Mouse (Mus musculus): Measurements from ENCODE around the gene Prtg.

Prtg gene

GRCm38 (mm10) chr9:72812091-72812490, 5.4 kb downstream of the Prtg start:
- no peak for DNase-seq

DNA sequence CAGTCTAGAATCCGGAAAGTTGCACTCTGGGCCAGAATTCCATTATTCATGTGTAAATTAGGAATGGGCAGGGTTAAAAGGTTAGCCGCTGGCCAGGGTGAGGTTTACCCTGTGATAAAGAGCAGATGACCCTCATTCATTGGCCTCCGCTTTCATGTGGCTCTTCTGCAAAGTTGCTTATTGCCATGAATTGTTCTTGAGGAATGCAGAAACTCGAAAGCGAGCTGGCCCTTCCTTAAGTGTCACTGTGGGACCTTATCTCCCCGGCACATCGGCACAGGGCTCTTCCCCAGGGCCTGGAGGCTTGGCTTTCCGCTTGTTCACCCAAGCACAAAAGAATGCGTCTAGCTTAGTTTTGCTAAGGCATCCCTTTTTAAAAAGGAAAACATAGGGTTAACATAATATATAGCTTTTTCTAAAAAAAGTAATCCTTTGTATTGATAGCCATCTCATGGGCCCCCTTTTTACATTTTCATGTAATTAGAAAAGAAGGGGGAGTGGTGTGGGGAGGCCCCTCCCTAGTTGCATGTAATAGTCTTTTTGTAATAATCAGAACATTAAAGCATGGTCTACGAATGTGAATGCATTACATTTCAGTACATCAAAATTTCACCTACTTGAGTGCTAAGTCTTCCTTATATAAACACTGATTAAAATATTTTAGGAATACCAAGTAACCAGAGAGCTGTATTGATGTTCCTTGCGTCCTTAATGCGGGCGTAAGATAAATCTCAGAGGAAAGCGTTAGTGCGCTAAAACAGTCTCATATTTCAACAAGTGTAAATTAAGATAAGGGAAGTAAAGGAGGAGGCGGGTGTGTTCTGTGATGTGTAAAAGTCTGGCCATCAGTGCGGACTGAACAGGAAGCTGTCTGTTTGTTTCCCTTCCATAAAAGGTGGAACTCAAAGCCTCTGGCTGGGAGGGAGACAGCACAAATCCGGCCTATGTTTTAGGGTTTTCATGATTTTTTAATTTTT, 6.2 kb downstream of the Prtg start:
- DNase-seq, result no peak

DNA sequence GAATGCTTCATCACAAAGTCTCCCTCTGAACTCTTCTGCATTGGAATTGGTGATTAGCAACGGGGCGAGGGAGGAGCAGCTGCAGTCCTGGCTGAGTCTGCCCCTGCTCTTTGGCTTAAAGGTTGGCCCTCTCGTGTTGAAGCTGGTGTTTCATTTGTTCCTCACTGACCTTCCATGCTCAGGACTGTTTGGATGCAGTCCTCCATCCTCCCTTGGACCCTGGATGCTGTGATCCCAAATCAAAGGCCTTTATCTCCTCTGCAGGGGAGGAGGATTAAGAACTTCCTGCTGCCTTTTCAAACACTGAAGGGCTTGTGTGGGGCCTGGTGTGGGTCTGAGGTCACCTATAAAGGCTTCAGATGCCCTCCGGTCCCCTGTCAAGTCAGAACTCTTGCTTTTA, 18.8 kb downstream of the Prtg start:
- no peak for DNase-seq

DNA sequence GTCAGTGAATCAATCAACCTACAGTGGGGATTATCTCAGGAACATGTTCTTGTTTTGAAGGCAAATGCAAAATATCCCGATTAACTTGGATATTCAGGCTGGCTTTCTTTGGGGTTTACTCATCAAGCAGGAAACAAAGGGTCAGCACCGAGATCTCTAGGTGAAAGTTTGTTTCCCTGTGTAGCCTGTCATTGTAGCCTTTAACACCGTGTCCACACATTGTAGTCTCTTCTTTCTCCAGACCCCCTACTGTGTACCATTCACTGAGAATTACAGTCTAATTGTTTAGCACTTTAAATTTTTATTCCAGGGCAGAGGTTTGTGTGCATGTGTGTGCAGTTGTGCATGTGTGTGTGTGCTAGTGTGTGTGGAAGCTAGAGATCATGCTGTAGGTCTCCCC, 19.3 kb downstream of the Prtg start:
- DNase-seq, result no peak

DNA sequence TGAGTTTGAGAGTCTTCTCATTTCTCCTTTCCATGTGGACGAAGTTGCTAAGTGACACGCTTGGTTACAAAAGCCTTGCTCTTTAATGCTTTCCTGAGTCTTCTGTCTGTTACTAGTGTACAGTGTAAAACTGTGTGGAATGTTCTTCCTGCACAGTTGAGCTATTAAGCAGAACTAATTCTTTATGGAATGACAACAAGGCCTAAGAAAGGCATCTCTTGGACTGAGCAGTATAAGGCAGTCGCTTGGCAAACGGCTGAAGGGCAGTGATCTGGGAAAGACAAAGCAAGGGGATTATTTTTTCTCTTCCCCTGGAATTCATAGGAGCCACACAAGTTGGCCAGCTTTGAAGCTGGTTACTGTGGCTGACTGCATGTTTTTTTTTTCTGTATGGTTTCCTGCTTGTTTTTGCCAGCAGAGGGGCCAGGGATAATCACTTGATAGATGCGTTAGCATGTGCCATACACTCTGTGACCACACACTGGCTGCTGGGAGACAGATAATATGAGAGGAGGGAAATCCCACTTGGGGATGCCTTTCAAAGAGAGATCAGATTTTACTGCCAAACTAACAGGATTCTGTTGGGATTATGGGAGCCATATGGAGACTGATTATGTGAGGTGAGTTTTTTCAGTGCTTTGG, 22.1 kb downstream of the Prtg start:
- DNase-seq, result no peak

GRCm38 (mm10) chr9:72833992-72834696, 27.5 kb downstream of the Prtg start:
- no peak for DNase-seq

DNA sequence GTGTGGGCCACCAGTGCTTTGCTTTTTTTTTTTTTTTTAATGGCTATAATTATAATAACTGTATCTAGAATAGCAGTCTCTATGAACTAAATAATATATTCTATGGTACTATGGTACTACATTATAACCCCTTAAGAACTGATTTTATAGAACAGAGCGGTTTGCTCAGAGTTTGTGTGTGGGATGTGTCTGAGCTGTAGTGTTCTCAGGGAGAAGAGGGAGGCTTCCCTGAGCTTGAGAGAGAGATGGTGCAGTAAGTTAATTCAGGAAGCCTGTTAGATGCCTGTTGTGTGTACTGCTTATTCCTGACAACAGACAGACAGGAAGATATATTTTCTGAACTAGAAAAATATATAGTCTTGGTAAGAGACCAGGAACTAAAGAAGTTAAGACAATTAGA, 28.3 kb downstream of the Prtg start:
- no peak for DNase-seq

GRCm38 (mm10) chr9:72836708-72837495, 30.2 kb downstream of the Prtg start:
- no peak for DNase-seq

DNA sequence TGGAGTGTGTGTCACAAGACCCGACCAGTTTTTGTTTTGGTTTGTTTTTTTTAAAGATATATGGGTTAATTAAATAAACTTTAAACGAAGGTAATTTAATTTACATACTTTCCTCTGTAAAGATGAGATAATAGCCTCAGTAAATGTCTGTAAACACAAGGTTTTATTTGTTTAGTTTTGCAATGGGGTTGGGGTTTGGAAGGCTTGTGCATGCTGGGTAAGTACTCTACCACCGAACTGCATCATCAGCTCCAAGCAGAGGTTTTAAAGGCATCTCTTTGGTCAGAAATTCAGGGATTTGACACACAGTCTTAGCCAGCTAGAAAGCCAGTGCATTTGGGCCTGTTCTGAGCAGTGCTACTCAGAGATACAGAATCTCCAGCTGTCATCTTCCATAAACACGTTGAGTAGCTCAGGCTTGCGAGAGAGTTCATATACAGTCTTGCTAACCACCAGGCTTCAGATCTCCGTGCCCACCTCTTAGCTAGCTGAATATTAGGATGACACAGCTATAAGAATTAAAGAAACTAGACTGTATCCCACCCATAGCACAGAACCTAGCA, 31.0 kb downstream of the Prtg start:
- DNase-seq, result no peak

DNA sequence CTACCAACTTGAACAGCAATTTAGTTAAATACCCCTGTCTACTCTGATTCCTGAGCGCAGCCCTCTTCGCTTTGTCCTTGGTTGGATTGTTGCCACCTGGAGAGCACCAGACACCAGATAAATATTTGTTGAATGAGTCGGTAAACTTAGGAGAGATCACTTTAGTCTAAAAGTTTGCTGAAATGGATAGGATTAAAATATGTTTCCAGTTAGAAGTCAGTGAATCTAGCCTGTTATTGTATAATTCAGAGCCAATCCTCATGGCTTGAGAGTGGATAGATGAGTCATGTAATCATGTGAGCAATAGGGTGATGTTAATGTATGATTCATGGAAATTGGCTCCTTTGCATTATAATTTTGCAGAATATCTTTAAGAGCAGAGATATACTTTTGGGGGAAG, 31.6 kb downstream of the Prtg start:
- no peak for DNase-seq

DNA sequence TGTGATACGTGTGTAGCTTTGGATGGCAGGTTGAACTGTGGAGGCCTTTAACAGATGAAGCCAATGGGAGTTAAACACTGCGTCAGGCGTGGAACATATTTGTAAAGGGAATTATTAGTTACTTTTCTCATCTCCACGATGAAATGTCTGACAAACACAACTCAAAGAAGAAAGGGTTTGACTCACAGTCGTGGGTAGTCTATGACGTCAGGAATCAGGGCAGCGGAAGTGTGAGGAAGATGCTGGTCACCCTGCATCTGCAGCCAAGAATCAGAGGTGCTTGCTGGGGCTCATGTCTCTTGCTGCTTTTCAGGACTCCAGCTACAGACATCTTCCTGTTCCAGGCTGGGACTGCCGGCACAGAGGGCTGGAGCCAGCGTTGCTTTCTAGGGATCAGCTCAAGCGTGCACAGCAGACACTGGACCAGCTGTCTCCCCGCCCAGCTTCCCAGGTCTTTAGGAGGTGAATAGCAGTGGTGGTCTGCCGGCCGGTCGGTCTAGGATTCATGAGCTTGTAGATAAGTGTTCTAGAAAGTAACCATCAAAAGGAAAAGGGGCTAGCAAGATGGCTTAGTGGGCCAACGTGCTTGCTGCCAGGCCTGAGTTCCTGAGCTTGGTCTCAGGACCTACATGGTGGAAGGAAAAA, 32.8 kb downstream of the Prtg start:
- DNase-seq, result no peak

DNA sequence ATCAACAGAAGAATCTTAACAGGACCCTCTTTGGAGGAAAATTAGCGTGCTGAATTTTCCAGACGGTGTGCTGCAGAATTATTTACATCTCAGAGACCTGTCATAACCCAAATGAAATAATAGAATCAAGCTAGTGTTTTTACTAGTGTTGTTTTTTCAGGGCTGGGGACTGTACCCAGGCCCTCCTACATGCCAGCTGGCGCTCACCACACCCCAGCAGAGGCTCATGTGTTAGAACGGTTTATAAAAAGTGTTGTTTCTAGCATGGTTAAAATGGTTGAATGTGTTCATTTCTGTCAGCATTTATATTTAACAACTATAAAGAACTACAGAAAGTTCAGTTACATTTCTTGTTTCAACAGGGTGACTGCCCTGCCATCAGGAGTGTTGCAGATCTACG, 37.8 kb downstream of the Prtg start:
- DNase-seq, result no peak

DNA sequence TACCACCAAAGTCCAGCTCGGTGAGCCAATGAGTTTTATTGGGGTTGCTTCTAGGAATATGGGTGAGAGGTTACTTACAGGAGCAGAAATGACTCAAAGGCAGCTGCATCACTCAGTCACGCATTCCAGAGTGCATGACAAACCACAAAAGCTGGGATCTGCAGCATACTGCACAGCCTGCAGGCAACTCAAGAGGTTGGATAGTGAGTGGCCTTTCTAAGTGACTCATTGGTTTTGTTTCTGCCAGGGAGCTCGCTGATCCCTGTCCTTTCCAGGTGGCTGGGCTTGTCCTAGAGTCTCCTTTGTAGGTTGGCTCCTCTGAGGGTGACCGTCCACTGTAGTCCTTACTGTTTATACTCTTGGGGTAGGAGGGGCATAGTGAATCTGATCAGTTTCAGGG, 39.5 kb downstream of the Prtg start:
- no peak for DNase-seq

DNA sequence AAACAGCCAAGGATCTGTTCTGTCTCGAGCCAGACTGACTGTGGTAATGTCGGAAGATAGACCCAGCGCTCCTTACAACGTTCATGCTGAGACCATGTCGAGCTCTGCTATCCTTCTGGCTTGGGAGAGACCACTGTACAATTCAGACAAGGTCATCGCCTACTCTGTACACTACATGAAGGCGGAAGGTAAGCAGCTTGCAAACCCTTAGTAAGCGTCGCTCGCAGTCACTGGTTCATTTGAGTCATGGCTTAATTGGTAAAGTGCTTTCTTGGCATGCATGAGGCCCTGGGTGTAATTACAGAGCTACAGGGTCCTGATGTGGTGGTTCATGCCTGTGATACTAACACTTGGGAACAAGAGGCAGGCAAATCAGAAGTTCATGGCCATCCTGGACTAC, 44.9 kb downstream of the Prtg start:
- no peak for DNase-seq

DNA sequence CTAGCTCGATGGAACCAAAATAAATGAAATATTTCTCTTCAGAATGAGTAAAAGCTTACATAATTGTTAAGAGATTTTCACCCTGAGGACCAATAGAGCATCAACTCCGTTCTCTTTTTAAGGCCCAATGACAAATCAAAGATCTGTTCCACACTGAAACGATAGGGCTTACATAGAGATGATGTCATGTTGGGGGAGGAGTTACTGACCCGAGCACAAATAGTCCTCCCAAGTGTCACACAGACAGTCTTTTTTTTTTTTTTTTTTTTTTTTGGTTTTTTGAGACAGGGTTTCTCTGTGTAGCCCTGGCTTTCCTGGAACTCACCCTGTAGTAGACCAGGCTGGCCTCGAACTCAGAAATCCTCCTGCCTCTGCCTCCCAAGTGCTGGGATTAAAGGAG, 45.3 kb downstream of the Prtg start:
- DNase-seq, result no peak

GRCm38 (mm10) chr9:72853681-72854190, 47.1 kb downstream of the Prtg start:
- no peak for DNase-seq

DNA sequence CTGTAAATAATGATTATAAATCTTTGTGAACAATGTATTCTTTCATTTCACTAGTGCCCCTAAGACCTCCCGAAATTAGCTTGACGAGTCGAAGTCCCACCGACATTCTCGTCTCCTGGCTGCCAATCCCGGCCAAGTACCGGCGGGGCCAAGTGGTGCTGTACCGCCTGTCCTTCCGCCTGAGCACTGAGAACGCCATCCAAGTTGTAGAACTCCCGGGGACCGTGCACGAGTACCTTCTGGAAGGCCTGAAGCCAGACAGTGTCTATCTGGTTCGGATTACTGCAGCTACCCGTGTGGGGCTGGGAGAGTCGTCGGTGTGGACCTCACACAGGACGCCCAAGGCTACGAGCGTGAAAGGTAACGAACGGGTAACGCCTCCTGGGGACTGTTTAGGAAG, 50.0 kb downstream of the Prtg start:
- DNase-seq, result peak in 1 of 2 experiments; percentile 17

DNA sequence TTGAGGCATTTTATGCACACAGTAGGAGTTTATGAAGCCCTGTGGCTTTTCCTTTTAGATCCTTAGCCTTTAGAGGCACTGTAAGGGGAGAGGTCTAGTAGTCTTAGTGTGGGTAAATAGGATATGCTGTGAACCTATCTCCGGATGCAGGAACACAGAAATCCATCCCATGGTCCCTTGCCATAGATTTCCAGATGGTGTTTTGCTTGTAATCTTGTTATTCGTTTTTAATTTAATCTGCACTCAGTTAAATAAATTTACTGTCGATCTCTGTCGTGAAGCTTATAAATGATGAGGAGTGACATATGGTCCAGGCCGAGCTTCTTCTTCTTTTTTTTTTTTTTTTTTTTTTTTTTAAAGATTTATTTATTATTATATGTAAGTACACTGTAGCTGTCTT, 54.1 kb downstream of the Prtg start:
- no peak for DNase-seq

DNA sequence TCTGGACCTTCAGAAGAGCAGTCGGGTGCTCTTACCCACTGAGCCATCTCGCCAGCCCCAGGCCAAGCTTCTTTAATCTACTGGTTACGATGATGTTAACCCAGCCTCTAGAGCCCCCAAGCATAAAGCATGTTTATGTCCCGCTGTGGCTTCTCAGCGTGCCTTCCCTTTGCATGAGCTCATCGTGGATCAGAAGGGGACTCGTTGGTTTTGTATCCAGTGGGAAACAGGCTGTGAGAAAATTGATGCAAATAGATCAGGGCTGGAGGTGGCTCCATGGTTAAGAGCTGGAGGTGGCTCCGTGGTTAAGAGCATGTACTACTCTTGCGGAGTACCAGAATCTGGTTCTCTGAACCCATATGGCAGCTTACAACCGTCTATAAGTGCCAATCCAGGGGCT, 54.6 kb downstream of the Prtg start:
- DNase-seq, result no peak

DNA sequence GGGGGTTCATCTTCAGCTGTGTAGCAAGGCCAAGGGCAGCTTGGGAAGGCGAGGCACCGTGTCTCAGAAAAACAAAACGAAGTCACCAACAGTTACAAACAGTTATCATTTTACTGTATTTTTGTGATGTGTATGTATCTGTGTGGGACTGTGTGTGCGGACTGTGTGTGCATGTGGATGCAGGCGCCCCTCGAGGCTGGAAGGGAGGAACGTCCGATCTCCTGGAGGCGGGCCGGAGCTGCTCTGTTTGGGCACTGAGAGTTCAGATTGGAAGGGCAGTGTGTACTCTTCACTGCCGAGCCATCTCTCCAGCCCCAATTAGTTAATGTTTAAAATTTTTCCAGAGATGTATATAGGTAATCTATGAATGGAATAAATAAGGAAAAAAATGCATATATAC, 55.5 kb downstream of the Prtg start:
- DNase-seq, result no peak

DNA sequence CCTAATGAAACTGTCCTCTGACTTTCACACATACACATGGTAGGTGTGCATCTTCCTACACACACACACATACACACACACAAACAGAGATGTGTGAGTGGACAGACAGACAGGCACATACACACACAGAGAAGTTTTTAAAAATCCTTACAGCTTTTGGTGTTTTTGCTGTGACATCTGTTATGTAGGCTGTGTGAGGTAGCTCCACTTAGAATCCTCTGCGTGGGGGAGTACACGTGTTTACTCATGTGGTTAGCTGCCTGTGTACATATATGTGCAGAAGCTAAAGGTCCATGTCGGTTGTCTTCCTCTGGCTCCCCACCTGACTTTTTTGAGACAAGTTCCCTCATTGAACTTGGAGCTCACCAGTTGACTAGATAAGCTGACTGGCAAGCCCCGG, 56.3 kb downstream of the Prtg start:
- DNase-seq, result no peak

GRCm38 (mm10) chr9:72863773-72864172, 57.1 kb downstream of the Prtg start:
- no peak for DNase-seq

All from cerebellum, postnatal 14 days (tissue).